Mouse (Mus musculus) brain, adult 10 weeks (tissue): ENCODE results near the gene Pabpn1. TPM values are rescaled to one million over a fixed set of nuclear protein-coding genes. Genes with fewer than 3 reads are reported as not detected.

Experiments used
- polyA plus RNA-seq: library from polyadenylated mRNA; stranded (reverse); fragments of 350-450 nt; fragmentation: Illumina TruSeq; extraction: RNeasy Lipid Tissue Mini Kit (QIAGEN cat#74804); gene quantifications from one replicate; pipeline ENCODE4 v1.2.3, GENCODE M21; 2015; ENCODE audit warnings: low read depth, low replicate concordance

Pabpn1 gene
- 242 TPM for polyA plus RNA-seq

GRCm38 (mm10) chr14:54892200-54892599 lies at the start of gene Pabpn1:
Gene Pabpn1 (plus strand): TSS chr14:54892500.

GRCm38 (mm10) chr14:54870861-54871260 lies 21.4 kb upstream of the Pabpn1 start, which contains the start of gene Homez:
Gene Homez (minus strand): TSS chr14:54870961.

GRCm38 (mm10) chr14:54877048-54877715 lies 15.1 kb upstream of the Pabpn1 start, which contains the start of gene Ppp1r3e:
Gene Ppp1r3e (minus strand): TSS chr14:54877550.

DNA sequence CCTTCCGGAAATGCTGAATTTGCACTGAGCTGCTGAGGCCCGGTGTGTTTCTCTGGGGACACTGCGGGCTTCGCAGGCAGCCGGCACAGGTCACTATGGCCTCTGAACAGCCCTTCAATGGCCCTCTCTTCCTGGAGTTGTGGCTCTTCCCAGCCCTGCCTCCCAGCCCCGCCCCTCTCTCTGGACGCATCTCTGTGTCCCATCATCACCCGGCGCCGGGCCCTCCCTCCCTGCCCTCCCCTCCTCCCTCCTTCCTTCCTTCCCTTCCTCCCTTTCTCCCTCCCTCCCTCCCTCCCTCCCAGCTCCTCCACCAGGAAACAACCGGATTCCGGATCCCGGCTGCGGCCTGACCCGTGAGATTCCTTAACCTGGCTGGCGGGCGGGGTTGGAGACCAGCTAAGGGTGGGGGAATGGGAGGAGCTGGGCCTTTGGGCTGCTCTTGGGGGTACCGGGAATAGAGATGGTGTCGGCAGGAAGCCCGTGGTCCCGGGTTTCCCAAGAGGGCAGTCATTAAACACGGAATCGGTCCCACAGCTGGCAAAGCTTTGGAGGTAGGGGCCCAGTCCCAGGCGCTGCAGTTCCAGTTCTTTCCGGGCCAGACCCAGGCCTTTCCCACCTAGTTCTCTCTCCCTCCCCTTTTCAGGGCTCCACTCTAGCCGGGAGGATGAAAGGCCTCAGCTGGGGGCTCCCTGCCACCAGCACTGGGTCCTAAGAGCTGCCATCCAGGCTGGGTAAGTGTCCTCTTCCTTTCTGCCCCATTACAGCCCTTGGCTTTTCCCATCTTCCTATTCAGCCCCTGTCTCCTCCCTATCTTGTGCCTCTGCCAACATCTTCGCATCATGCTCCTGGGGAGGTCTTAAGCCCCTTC lies 8.9 kb upstream of the Pabpn1 start, which contains the start of the genes Bcl2l2 and Gm20521:
Bcl2l2 (plus strand) TSS at position 224 of the 868 bp plus-strand sequence.
Gm20521 (plus strand) TSS at position 288 of the 868 bp plus-strand sequence.

DNA sequence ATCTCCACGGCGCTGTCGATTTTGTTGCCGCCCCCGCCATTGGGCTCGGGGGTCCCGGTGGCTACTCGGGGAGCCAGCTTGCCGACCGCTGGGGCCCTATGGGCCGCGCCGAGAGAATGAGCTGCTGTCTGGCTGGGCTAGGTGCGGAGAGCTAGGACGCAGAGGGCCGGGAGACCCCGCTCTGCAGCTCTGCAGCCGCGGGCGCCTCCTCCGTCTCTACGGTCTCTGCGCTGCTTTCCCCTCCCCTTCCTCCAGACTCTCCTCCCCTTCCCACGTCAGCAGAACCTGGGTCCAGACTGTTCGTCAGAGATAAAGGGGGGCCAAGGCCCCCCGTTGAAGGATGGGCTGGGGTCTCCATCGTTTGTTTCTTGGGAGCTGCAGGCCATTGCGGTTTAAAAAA lies 20.6 kb downstream of the Pabpn1 start, which contains the start of gene Slc22a17:
Slc22a17 (minus strand) TSS at position 247 of the 400 bp plus-strand sequence.

DNA sequence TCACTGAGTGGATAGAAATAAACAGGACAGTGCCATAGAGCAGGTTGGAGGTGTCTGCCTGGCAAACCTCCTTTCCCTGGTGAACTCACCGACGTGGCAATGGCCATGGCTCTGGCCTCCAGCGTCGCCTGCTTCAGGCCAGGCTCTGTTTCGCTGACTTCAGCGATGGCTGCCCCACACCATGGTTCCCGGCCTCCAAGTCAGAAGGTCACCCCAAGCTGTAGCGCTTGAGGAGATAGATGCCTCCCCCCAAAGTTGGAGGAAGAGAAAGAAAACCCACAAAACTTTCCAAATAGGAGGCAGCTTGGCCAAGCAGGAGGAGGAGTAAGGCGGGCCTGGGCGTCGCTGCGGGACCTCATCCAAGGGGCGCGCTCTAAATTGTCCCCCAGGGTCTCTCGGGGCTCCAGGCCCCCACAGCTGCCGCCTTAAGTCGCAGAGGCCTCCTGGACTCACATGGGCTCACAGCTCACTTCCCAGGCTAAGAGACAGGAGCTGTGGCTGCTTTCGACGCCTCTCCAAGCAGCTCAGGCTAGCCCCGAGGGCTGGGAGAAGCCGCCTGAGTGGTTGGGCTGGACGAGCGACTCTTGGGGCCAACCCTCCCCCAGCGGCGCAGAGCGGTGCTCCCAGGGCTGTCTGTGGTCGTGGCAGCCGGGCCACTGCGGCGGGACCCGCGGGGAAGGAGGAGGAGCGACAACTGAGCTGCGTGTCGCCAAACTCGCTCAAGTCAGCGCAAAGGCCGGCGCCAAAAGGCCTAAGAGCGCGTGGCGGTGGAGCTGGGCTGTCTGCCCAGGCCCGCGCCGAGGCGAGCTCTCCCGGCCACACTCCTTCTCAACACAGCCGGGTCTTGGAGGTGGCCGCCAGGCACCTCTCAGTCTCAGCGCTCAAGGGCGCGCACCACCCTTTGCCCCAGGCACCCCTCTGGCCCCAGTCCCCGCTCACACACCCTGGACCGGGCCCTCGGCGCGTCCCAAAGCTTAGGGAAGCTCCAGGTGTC lies 33.3 kb downstream of the Pabpn1 start, which contains the start of gene Efs:
Efs (minus strand) TSS at position 778 of the 994 bp plus-strand sequence.

DNA sequence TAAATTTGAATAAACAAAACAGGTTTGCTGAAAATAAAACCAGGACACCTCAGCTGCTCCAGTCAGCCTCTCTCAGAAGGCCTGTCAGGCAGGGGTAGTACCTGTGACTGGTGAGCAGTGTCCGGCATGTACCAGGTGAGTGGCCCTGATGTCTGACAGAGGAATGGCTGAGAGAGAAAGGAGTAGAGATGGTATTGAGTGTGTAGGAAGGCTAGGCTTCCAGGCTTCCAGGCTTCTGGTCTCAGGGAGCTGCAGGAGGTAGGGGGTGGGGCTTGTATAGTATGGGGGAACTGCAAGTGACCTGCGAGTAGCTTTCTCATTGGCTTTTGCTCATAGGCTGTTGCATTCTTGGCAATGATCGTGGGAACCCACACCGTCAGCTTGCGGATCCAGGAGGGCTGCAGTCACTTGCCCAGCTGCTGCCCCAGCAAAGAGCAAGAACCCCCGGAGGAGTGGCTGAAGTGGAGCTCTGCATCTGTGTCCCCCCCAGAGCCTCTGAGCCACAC lies 40.4 kb downstream of the Pabpn1 start, which contains the start of gene Il25:
Il25 (plus strand) TSS at position 51 of the 506 bp plus-strand sequence.

GRCm38 (mm10) chr14:54935904-54936830 lies 43.9 kb downstream of the Pabpn1 start, which contains the start of gene Cmtm5:
Gene Cmtm5 (plus strand): TSS chr14:54936261.

Other genes with a start within 250 kb of the Pabpn1 start
- 31.4 TPM for gene 1700123O20Rik, start 206.3 kb upstream of the Pabpn1 start, polyA plus RNA-seq
- 136 TPM for gene Acin1, start 205.6 kb upstream of the Pabpn1 start, polyA plus RNA-seq
- gene Gm29776, start 193.7 kb upstream of the Pabpn1 start, polyA plus RNA-seq: not detected
- not detected for gene Cebpe, start 180.3 kb upstream of the Pabpn1 start, polyA plus RNA-seq
- gene Slc7a8, start 110.6 kb upstream of the Pabpn1 start, polyA plus RNA-seq: 35.8 TPM
- gene Rnf212b, start 78.4 kb upstream of the Pabpn1 start, polyA plus RNA-seq: not detected
- 11.7 TPM for gene Homez, start 21.5 kb upstream of the Pabpn1 start, polyA plus RNA-seq
- 18.4 TPM for gene Ppp1r3e, start 14.9 kb upstream of the Pabpn1 start, polyA plus RNA-seq
- 100 TPM for gene Bcl2l2, start 9.1 kb upstream of the Pabpn1 start, polyA plus RNA-seq
- gene Gm20521, start 9.1 kb upstream of the Pabpn1 start, polyA plus RNA-seq: not detected
- gene Slc22a17, start 20.6 kb downstream of the Pabpn1 start, polyA plus RNA-seq: 521 TPM
- gene Efs, start 33.6 kb downstream of the Pabpn1 start, polyA plus RNA-seq: 10.0 TPM
- gene Il25, start 40.2 kb downstream of the Pabpn1 start, polyA plus RNA-seq: not detected
- gene Cmtm5, start 43.8 kb downstream of the Pabpn1 start, polyA plus RNA-seq: 113 TPM
- gene Myh6, start 74.4 kb downstream of the Pabpn1 start, polyA plus RNA-seq: 1.4 TPM
- gene Gm17428, start 84.4 kb downstream of the Pabpn1 start, polyA plus RNA-seq: not detected
- 17.5 TPM for gene Myh7, start 102.1 kb downstream of the Pabpn1 start, polyA plus RNA-seq
- 34.0 TPM for gene Ngdn, start 123.0 kb downstream of the Pabpn1 start, polyA plus RNA-seq
- 15.5 TPM for gene Zfhx2, start 199.8 kb downstream of the Pabpn1 start, polyA plus RNA-seq
- 28.1 TPM for gene Thtpa, start 202.3 kb downstream of the Pabpn1 start, polyA plus RNA-seq
- gene Ap1g2, start 214.1 kb downstream of the Pabpn1 start, polyA plus RNA-seq: 7.5 TPM
- 157 TPM for gene Jph4, start 224.4 kb downstream of the Pabpn1 start, polyA plus RNA-seq